Mouse (Mus musculus) liver, postnatal 0 days (tissue): ENCODE data around the gene Tk1.

Source experiments
- CTCF ChIP-seq: sonication (generic); IDR thresholded peaks from 2 replicates; pipeline ENCODE4 v1.5.1; 2016; ENCODE audit warnings: antibody characterized with exemption, low read depth
- EP300 ChIP-seq: IDR thresholded peaks from 2 replicates; pipeline ENCODE4 v1.6.1; 2016; ENCODE audit warnings: antibody characterized with exemption, low read depth, mild to moderate bottlenecking

DNA sequence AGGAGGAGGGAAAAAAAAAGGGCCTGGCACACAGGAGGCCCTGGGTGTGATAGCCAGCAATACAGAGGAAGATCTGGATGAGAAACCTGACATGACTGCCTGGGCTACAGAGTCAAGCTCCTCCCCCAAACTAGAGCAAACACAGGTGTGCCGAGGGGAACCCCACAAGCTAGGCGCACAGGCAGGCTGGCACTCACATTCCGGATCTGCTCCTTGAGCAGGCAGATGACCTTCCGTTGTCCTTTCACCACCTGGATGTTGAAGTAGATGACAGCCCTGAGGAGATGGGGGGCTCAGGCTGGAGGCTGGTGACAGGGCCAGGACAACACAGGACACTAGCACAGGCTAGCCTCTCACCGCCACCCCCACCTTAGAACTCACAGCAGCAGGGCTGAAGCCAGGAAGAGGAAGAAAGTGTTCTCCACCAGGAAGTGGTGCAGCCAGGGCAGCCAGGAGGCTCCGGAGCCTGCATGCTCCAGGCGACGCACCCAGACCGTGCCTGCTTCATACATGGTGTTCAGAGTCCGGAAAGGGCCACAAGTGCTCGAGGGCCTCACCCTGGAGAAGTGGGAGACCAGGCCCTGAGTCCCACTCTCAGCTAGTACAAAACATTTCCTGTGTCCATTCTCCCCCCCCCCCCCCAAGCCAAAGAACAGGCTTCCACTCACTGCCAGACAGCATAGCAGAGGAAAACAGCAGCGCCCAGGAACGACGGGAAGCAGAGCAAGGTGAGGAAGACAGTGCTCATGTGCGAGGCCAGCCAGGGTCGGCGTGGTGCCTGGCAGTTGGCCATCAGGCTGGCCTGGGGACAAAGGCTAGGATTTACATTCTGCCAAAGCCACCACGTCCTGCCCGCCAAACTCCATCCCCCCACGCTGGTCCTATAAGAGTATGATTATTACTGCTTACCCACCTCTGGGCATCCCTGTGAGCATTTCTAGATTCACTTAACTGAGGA, 56.9 kb downstream of the Tk1 start:
- TF ChIP-seq CTCF (no peak), EP300 (no peak)
